Mouse (Mus musculus): Measurements from ENCODE around the gene Csnk2a2. TPM values are rescaled to one million over a fixed set of nuclear protein-coding genes. Genes with fewer than 3 reads are reported as not detected.

Gene Csnk2a2
- polyA plus RNA-seq, 1 experiment from 2014 or later: 2.7 TPM

GRCm38 (mm10) chr8:95495444-95495843 is 5.6 kb upstream of the Csnk2a2 start:
- Histone ChIP-seq H3K27ac (ENCODE audit: low read length) (no peak overlapping the region), H3K4me2 (ENCODE audit: low read depth, low read length) (no peak overlapping the region), H3K9ac (ENCODE audit: low read depth, low read length) (no peak overlapping the region), H3K4me3 (ENCODE audit: low read depth, low read length) (no peak overlapping the region), H3K9me3 (replicated peaks; ENCODE audit: control insufficient read depth, low read length) (no peaks in the 10 kb centered on the region), H3K27me3 (ENCODE audit: control insufficient read depth, insufficient read depth, low read depth, low read length) (no peaks in the 10 kb centered on the region), H3K4me1 (ENCODE audit: control insufficient read depth, low read depth, low read length) (no peaks in the 10 kb centered on the region), H3K36me3 (ENCODE audit: control insufficient read depth, insufficient read depth) (no peaks in the 10 kb centered on the region)
- 70% methylated on average over 6 of the region's 6 CpGs for WGBS (ENCODE audit: insufficient replicate concordance)
- ATAC-seq (ENCODE audit: low read depth): no peak

- no peak for ATAC-seq (ENCODE audit: low read depth)
- Histone ChIP-seq H3K4me2 (ENCODE audit: low read depth, low read length) (no peak overlapping the region), H3K9me3 (replicated peaks; ENCODE audit: control insufficient read depth, low read length) (no peaks in the 10 kb centered on the region), H3K27me3 (ENCODE audit: control insufficient read depth, insufficient read depth, low read depth, low read length) (no peaks in the 10 kb centered on the region), H3K9ac (ENCODE audit: low read depth, low read length) (no peak overlapping the region), H3K36me3 (ENCODE audit: control insufficient read depth, insufficient read depth) (no peaks in the 10 kb centered on the region), H3K27ac (ENCODE audit: low read length) (no peak overlapping the region), H3K4me1 (ENCODE audit: control insufficient read depth, low read depth, low read length) (peaks cover 10% of the 10 kb centered on the region), H3K4me3 (ENCODE audit: low read depth, low read length) (no peak overlapping the region)
- whole genome bisulfite sequencing (ENCODE audit: insufficient replicate concordance): 57% methylated on average over 4 of the region's 4 CpGs
Measured at GRCm38 (mm10) chr8:95492057-95492456, 2.2 kb upstream of the Csnk2a2 start.

- peak overlapping the region; percentile 85 for H3K4me3 ChIP-seq (ENCODE audit: low read depth, low read length)
- peaks cover 13% of the 10 kb centered on the region for H3K4me1 ChIP-seq (ENCODE audit: control insufficient read depth, low read depth, low read length)
- no peaks in the 10 kb centered on the region for H3K9me3 ChIP-seq (replicated peaks; ENCODE audit: control insufficient read depth, low read length)
- no peaks in the 10 kb centered on the region for H3K27me3 ChIP-seq (ENCODE audit: control insufficient read depth, insufficient read depth, low read depth, low read length)
- H3K4me2 ChIP-seq (ENCODE audit: low read depth, low read length): peak overlapping the region; percentile 54
- no peaks in the 10 kb centered on the region for H3K36me3 ChIP-seq (ENCODE audit: control insufficient read depth, insufficient read depth)
- H3K27ac ChIP-seq (ENCODE audit: low read length): no peak overlapping the region
- peak overlapping the region; percentile 89 for H3K9ac ChIP-seq (ENCODE audit: low read depth, low read length)
- ATAC-seq (ENCODE audit: low read depth): peak; percentile 92
- WGBS (ENCODE audit: insufficient replicate concordance): 1% methylated on average over 23 of the region's 42 CpGs
Measured at GRCm38 (mm10) chr8:95488698-95489332, 1.0 kb downstream of the Csnk2a2 start.

- peak overlapping the region; percentile 85 for H3K4me3 ChIP-seq (ENCODE audit: low read depth, low read length)
- no peaks in the 10 kb centered on the region for H3K9me3 ChIP-seq (replicated peaks; ENCODE audit: control insufficient read depth, low read length)
- H3K27me3 ChIP-seq (ENCODE audit: control insufficient read depth, insufficient read depth, low read depth, low read length): no peaks in the 10 kb centered on the region
- peaks cover 13% of the 10 kb centered on the region for H3K4me1 ChIP-seq (ENCODE audit: control insufficient read depth, low read depth, low read length)
- H3K27ac ChIP-seq (ENCODE audit: low read length): no peak overlapping the region
- peak overlapping the region; percentile 82 for H3K4me2 ChIP-seq (ENCODE audit: low read depth, low read length)
- H3K36me3 ChIP-seq (ENCODE audit: control insufficient read depth, insufficient read depth): peaks cover 3% of the 10 kb centered on the region; the same call in 1 of the 2 replicates
- ATAC-seq (ENCODE audit: low read depth): peak; percentile 60
- peak overlapping the region; percentile 89 for H3K9ac ChIP-seq (ENCODE audit: low read depth, low read length)
- WGBS (ENCODE audit: insufficient replicate concordance): 1% methylated on average over 60 of the region's 95 CpGs
Measured at GRCm38 (mm10) chr8:95487800-95488697, 1.8 kb downstream of the Csnk2a2 start.

- peaks cover 21% of the 10 kb centered on the region for H3K36me3 ChIP-seq (ENCODE audit: control insufficient read depth, insufficient read depth)
- no peak for ATAC-seq (ENCODE audit: low read depth)
- WGBS (ENCODE audit: insufficient replicate concordance): 88% methylated on average over 4 of the region's 4 CpGs
Measured at GRCm38 (mm10) chr8:95470008-95470407, 19.8 kb downstream of the Csnk2a2 start.

GRCm38 (mm10) chr8:95468995-95469394 is 20.8 kb downstream of the Csnk2a2 start:
- Histone ChIP-seq H3K4me2 (ENCODE audit: low read depth, low read length) (no peak overlapping the region), H3K4me1 (ENCODE audit: control insufficient read depth, low read depth, low read length) (no peaks in the 10 kb centered on the region), H3K36me3 (ENCODE audit: control insufficient read depth, insufficient read depth) (peaks cover 21% of the 10 kb centered on the region), H3K27ac (ENCODE audit: low read length) (no peak overlapping the region), H3K4me3 (ENCODE audit: low read depth, low read length) (no peak overlapping the region), H3K9me3 (replicated peaks; ENCODE audit: control insufficient read depth, low read length) (no peaks in the 10 kb centered on the region), H3K27me3 (ENCODE audit: control insufficient read depth, insufficient read depth, low read depth, low read length) (no peaks in the 10 kb centered on the region), H3K9ac (ENCODE audit: low read depth, low read length) (no peak overlapping the region)
- 61% methylated on average over 3 of the region's 3 CpGs for WGBS (ENCODE audit: insufficient replicate concordance)
- ATAC-seq (ENCODE audit: low read depth): no peak

More at GRCm38 (mm10) chr8:95470008-95470407, 19.8 kb downstream of the Csnk2a2 start:
- H3K27ac ChIP-seq (ENCODE audit: low read length): no peak overlapping the region
- no peaks in the 10 kb centered on the region for H3K4me1 ChIP-seq (ENCODE audit: control insufficient read depth, low read depth, low read length)
- H3K9me3 ChIP-seq (replicated peaks; ENCODE audit: control insufficient read depth, low read length): no peaks in the 10 kb centered on the region
- no peak overlapping the region for H3K9ac ChIP-seq (ENCODE audit: low read depth, low read length)
- no peaks in the 10 kb centered on the region for H3K27me3 ChIP-seq (ENCODE audit: control insufficient read depth, insufficient read depth, low read depth, low read length)
- H3K4me2 ChIP-seq (ENCODE audit: low read depth, low read length): no peak overlapping the region
- no peak overlapping the region for H3K4me3 ChIP-seq (ENCODE audit: low read depth, low read length)

- no peak overlapping the region for H3K4me2 ChIP-seq (ENCODE audit: low read depth, low read length)
- ATAC-seq (ENCODE audit: low read depth): no peak
- no peak overlapping the region for H3K4me3 ChIP-seq (ENCODE audit: low read depth, low read length)
- H3K27ac ChIP-seq (ENCODE audit: low read length): no peak overlapping the region
- peaks cover 9% of the 10 kb centered on the region for H3K36me3 ChIP-seq (ENCODE audit: control insufficient read depth, insufficient read depth)
- WGBS (ENCODE audit: insufficient replicate concordance): 72% methylated on average over 2 of the region's 2 CpGs
- no peaks in the 10 kb centered on the region for H3K4me1 ChIP-seq (ENCODE audit: control insufficient read depth, low read depth, low read length)
- H3K9ac ChIP-seq (ENCODE audit: low read depth, low read length): no peak overlapping the region
- H3K27me3 ChIP-seq (ENCODE audit: control insufficient read depth, insufficient read depth, low read depth, low read length): no peaks in the 10 kb centered on the region
- H3K9me3 ChIP-seq (replicated peaks; ENCODE audit: control insufficient read depth, low read length): no peaks in the 10 kb centered on the region
Measured at GRCm38 (mm10) chr8:95466543-95466942, 23.3 kb downstream of the Csnk2a2 start.

- Histone ChIP-seq H3K9ac (ENCODE audit: low read depth, low read length) (no peak overlapping the region), H3K36me3 (ENCODE audit: control insufficient read depth, insufficient read depth) (peaks cover 34% of the 10 kb centered on the region), H3K27me3 (ENCODE audit: control insufficient read depth, insufficient read depth, low read depth, low read length) (no peaks in the 10 kb centered on the region), H3K9me3 (replicated peaks; ENCODE audit: control insufficient read depth, low read length) (no peaks in the 10 kb centered on the region), H3K4me3 (ENCODE audit: low read depth, low read length) (no peak overlapping the region), H3K4me2 (ENCODE audit: low read depth, low read length) (no peak overlapping the region), H3K27ac (ENCODE audit: low read length) (no peak overlapping the region), H3K4me1 (ENCODE audit: control insufficient read depth, low read depth, low read length) (no peaks in the 10 kb centered on the region)
- no peak for ATAC-seq (ENCODE audit: low read depth)
- WGBS (ENCODE audit: insufficient replicate concordance): 75% methylated on average over 8 of the region's 8 CpGs
Measured at GRCm38 (mm10) chr8:95452518-95452917, 37.3 kb downstream of the Csnk2a2 start.

- H3K36me3 ChIP-seq (ENCODE audit: control insufficient read depth, insufficient read depth): peaks cover 25% of the 10 kb centered on the region
- H3K4me1 ChIP-seq (ENCODE audit: control insufficient read depth, low read depth, low read length): no peaks in the 10 kb centered on the region
- ATAC-seq (ENCODE audit: low read depth): no peak
- H3K27ac ChIP-seq (ENCODE audit: low read length): no peak overlapping the region
- H3K27me3 ChIP-seq (ENCODE audit: control insufficient read depth, insufficient read depth, low read depth, low read length): no peaks in the 10 kb centered on the region
- H3K4me2 ChIP-seq (ENCODE audit: low read depth, low read length): no peak overlapping the region
- H3K9me3 ChIP-seq (replicated peaks; ENCODE audit: control insufficient read depth, low read length): no peaks in the 10 kb centered on the region
- H3K9ac ChIP-seq (ENCODE audit: low read depth, low read length): no peak overlapping the region
- no peak overlapping the region for H3K4me3 ChIP-seq (ENCODE audit: low read depth, low read length)
- WGBS (ENCODE audit: insufficient replicate concordance): 76% methylated on average over 5 of the region's 5 CpGs
Measured at GRCm38 (mm10) chr8:95450271-95450670, 39.6 kb downstream of the Csnk2a2 start.

All from liver, embryonic 16.5 days (tissue).